Mouse (Mus musculus) olfactory bulb, adult 2 months (tissue): ENCODE data around the gene Twsg1.

Experiments
- CTCF ChIP-seq: fragments of 200-500 bp; IDR thresholded peaks from 2 replicates; pipeline ENCODE4 v1.5.1; 2012; ENCODE audit warnings: low read depth, mild to moderate bottlenecking, low read length, moderate library complexity; ENCODE audit not compliant: insufficient read depth
- POLR2A ChIP-seq: fragments of 200-500 bp; IDR thresholded peaks from 2 replicates; pipeline ENCODE4 v1.6.1; 2012; ENCODE audit warnings: mild to moderate bottlenecking, low read depth, low read length, moderate library complexity; ENCODE audit not compliant: insufficient read depth

- TF ChIP-seq POLR2A (no peak), CTCF (no peak)
Measured at GRCm38 (mm10) chr17:65931525-65931924, 19.5 kb downstream of the Twsg1 start.
